Mouse (Mus musculus) layer of hippocampus, adult 9-10 months (tissue): Measurements from ENCODE around the gene Lrp6.
A peak's percentile ranks its signal among the peaks of the same experiment; 100 is the strongest.

Source experiments
- DNase-seq: peaks from one replicate; pipeline ENCODE4 v3.0.0; 2022; ENCODE audit warnings: low spot score

Lrp6 gene

DNA sequence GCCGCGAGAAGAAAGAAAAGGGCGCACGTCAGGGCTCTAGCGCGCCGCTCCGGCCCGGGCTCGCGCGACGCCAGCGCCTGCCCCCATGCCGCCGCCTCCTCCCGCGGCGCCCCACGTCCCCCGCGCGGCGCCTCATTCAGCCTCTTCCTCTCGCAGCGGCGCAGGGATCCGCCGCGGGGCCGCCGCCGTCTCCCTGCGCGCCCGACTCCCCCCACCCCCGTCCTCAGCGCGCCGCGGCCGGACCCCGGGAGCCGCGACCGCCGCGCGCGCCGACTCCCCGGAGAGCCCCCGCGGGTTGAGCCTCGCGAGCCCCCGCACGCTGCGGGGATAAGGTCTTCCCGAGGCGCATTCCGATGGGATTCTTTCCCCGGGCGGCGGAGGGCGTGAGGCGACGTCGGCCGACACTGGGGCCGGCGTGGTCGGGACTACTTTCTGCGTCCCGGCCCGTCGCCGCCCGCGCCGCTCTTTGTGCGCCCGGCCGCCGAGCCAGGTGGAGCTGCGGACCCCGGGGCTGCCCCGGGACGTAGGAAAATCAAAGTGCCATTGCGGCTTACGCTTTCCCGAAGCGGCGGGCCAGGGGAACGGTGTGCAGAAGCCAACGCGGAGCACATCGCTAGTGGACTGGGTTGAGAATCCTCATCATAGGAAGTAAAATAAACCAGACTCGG lies at the start of gene Lrp6:
Gene Lrp6 (minus strand): TSS at position 148 of the 668 bp plus-strand sequence.
- peak; percentile 32 for DNase-seq

DNA sequence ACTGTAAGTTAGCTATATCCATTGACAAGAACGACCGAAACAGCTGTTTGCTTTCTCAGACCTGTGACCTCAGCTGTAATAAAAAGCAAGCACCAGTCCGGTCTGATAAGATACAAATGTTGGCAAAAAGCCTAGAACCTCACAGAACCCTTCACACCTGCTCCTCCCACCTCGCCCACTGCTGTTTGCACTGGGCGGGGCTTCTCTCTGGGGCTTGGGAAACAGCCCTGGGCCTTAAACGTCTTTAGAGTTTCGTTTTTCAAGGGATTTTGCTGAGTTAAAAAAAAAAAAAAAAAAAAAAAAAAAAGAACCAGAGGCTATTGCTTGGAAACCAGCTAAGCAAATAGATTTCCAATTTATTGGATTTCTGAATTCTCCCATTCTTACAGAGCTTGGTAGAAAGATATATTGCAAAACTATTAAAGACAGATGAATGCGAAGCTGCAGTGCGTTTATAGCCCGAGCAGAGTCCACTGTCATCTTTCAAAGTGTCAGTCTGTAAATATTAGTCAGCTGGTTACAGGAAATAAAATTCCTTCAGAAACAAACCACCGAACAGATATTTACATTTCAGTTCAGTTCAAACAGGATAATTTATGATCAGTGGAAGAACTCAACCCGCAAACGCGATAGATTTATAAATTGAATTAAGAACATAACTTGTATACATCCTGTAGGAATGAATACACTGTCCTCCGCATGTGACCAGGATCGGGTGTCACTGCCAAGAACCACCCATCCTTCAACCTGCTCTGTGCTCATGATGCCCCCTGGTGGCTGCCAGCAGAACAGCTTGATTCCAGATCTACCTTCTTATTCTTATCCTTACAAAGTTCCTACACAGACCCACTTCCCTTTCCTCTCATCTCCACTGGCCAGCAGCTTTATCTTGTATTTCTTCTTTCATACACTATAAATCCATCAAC lies 48.2 kb upstream of the Lrp6 start:
- peak; percentile 83 for DNase-seq

DNA sequence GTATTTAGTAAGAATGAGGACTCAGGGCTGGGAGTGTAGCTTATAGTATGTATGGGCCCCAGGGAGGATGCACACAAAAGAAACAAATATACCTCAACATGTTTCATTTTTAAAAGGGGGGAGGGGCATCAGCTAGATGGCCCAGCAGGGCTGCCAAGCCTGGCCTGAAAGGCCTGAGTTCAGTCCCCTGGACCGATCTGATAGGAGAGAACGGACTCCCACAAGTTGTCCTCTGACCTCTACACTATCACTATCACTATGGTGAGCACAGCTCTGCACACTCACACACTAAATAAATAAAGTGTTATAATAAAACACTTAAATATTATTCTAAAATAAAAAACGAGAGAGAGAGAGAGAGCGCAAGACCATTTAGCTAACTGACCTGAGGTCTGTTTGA lies 47.6 kb upstream of the Lrp6 start:
- DNase-seq = no peak

DNA sequence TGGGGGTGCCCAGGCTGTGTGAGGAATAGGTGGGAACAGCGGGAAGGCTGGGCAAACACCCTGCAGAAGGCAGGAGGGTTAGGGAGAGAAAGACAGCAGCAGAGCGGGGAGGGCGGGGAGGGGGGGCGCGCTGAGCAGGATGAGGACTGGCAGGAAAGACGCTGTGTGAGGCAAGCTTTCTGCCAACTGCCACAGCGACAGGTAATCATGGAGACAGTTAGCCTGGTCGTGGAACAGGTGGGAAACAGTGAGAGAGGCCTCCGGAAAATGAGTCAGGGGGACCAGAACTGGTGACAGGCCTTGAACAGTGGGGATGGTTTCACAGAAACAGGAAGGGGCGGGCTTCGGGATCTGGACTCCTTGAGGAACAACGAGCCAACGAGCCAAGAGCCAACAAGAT lies 45.1 kb upstream of the Lrp6 start:
- no peak for DNase-seq

DNA sequence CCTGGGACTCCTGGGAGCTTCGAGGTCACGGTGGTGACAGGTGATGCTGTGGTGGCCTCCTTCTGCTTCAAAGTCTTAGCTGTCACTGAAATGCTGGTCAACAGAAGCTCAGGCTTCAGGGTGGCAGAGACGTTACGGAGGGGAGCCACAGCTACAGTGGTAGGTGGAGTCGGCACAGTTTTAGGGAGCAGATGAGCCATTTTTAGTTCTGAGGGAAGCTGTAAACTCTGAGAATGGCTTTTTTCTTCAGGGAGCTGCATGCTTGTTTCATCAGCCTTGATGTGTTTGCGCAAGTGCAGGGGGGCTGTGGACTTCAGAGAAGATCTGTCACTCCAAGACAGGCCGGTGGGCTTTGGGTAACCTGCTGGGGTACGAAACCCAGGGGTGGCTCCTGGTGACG lies 43.6 kb upstream of the Lrp6 start:
- no peak for DNase-seq

DNA sequence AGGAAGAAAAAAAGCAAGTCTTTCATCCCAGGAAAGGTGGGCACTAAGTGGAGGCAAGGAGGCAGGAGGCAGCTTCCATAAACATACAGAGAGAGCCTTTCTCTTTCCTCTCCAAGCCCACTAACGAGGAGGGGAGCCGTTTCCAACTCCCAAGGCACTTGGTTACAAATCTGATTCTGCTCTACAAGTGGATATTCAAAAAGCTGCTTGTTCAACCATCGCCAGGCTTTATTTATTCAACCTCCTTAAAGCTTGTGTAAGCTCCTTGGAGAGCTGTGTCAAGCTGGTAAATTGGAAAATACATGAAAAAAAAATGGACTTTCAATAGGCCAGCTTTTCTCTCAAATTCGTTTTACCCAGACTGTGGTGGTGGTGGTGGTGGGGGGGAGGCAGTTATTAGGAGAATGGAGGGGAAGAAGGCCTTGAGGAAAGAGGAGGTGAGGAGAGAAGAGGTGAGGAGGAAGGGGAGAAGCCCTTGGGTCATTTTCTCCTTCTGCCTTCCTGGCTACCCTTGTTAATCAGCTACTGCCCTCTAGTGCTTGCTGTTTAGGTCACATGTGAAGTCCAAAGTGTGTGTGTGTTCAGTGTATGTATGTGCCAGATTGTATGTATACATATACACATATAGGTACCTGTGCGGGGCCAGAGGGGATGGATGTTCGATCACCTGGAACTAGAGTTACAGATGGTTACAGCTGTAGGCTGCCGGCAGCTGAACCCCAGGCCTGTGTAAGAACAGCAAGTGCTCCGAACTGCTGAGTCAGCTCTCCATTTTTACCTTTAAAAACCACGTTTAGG lies 40.4 kb upstream of the Lrp6 start:
- DNase-seq = no peak

DNA sequence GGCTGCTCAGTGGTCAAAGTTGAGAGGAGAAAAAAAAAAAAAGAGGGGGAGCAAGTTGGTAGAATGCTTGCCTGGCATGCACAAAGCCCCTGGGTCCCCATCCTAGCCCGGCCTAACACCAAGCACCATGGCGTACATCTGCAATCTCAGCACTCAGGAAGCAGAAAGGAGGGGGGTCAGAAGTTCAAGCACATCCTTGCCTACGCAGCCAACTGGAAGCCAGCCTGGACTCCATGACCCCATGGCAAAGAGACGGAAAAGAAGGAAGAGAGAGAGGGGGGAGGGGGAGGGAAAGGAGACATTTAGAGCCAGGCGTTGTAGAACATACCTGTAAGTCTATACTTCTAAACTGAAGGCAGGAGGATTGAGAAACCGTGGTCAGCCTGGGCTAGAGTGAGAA lies 39.8 kb upstream of the Lrp6 start:
- no peak for DNase-seq

DNA sequence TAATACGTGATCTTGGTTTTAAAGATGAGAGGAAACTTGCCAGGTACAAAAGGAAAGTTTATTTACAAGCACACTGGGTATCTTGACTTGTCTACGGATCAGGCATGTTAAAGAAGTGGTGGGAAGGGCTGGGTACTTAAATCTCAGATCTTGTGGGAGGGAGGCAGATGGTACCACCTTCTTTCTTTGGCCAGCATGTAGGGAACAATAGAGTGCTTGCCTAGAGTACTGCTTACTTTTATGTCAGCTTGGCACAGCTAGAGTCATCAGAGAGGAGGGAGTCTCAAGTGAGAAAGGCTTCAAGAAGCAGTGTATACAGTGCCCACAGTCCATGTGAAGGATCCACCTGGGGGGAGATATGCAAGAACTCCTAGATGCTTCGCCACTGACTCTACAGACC lies 38.4 kb upstream of the Lrp6 start:
- DNase-seq = no peak

DNA sequence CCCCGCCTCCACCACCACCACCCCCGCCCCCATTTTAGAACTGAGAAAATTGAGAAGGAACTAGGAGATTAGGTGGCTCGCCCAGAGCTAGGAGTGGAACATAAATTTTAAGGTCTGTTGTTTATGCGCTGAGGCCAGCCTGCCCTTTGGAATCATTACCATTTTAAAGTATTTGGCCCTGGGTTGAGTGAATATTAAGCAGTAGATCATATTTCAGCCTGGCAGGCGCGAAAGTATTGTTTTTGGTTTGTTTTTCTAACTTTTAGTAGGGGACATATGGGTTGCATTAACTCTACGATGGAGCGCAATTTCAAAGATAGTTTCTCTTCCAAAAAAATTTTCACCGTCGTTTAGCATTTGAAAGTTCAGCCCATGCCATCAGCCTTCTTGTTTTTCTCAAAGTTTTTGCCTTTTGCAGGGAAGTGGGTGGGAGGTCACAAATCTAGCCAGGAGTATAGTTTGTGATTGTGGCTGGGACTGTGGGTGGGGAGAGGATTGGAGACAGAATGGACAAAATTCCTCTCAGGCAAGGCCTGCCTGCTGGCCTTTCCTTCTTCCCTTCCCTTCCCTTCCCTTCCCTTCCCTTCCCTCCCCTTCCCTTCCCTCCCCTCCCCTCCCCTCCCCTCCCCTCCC lies 35.7 kb upstream of the Lrp6 start:
- no peak for DNase-seq

DNA sequence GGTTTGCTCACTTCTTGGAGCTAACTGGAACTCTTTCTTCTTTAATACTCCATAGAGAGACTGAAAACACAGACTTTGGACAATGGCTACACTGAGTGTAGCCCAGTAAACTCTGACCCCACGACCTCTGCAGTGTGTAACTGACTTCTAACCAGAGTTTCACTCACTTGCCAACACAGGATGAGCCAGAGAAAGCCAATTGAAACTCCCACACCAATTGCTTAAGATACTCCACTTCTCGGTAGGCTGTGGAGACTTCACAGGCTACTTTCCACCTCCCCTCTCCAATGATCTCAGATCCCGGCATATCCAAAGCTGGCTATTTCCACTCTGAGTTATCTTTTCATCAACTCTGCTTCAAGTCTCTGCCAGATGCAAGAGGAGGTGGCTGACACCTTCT lies 35.0 kb upstream of the Lrp6 start:
- DNase-seq = no peak

DNA sequence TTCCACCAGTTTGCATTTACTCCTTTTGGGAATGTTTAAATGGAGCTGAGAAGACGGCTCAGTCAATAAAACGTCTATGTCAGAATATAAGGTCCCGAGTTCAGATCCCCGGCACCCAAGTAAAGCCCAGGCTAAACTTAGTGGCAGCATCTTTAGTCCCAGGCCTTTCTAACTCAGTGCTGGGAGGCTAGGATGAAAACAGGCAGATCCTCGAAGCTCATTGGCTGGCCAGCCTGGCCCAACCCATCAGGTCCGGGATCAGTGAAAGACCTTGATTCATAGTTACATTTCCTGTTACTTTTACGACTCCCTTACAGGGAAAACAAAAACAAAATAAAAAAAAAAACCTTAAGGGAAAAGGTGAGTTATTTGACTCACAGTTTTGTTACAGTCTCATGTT lies 34.4 kb upstream of the Lrp6 start:
- no peak for DNase-seq

DNA sequence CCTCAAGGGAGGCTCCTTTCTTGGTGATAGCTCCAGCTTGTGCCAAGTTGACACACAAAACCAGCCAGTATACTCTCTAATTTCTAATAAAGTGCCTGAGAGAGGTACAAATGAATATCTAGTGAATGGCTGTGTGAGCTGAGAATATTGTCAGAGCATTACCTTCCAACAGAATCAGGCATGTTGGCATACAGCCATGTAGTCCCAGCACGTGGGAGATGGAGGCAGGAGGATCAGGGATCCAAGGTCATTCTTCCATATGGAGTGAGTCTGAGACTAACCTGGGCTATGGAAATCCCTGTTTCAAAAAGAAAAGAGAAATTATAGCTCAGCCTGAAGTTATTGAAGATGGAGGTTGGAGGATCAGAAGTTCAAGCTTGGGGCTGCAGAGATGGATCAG lies 32.5 kb upstream of the Lrp6 start:
- DNase-seq = no peak

DNA sequence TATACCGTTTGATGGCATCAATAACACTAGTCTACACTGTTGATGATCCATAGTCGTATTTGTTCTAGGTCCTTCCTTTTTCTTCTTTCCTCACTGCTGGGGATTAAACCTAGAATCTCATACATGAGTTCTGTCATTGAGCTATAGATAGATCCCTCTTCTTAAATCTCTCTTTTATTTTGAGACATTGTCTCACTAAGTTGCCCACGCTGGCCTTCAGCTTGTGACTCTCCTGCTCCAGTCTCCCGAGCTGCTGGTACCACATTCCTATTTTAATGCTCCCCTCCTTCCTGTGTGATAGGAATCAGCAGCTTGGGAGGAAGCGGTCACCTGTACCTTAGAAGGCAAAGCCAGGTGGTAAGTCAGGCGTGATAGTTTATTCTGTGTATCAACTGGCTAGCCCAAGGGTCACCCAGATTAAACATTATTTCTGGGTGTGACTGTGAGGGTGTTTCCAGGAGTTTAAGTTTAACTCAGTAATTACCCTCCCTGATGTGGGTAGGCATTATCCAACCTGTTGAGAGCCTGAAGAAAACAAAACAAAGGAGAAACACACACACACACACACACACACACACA lies 31.0 kb upstream of the Lrp6 start:
- DNase-seq = no peak

DNA sequence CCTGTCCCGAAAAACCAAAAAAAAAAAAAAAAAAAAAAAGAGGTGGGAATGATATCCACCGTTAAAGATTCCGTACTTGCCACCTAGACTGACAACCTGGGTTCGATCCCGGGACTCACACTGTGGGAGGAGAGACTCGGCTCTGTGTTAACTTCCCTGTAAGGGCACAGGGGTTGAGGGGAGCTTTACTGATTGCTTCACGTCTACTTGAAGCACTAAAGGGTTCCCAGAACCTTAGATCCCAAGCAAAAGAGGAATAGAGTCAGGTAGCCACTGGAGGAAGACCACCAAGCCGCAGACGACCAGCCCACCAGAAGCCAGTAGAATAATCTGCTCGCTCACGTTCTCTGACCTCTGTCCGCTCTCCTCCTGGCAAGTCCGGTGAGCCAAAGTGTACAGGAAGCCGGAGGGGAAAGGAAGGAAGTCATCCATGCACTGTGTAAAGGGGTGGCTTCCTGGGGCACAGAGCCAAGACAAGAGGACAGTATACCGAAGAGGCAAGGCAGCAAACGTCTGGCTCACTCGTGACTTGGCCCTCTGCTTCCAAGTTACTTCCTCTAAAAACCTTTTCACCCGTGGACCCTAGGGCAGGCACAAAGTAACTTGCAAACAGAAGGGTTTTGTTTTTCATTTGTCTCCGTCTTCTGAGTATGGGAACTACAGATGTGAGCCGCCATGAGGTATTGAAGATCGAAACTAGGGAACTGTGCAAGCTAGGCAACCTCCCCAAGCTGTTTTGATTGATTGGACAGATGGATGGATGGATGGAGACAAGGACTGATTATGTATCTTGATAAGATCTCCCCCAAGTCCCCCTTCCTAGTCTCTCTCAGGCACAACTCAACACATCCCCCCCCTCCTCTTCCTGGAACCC lies 28.0 kb upstream of the Lrp6 start:
- DNase-seq = no peak

DNA sequence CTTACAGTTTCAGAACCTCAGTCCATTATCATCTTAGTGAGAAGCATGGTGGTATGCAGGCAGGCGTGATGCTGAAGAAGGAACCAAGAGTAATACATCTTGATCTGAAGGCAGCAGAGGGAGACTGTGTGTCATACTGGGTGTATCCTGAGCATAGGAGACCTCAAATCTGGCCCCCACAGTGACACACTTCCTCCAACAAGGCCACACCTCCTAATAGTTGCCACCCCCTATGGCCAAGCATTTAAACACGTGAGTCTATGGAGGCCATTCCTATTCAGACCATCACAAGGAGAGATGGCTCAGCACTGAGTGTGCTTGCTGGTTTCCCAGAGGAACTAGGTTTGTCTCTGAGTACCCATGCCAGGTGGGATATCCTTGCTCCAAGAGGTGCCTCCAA lies 24.8 kb upstream of the Lrp6 start:
- no peak for DNase-seq

DNA sequence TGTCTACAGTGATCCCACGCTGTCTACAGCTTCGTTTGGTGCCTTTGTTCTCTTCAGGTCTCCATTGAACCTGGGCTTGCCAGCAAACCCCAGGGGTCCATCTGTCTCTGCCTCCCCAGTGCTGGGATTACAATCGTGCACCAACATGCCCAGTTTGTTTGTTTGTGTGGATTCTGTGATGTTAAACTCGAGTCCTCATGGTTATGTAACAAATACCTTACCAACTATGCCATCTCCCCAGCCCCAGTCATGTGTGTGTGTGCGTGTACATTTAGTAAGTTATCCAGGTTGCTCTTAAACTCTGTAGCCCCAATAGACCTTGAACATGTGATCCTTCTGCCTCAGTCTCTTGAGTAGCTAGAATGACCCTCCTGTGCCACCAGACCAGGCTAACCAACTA lies 19.5 kb upstream of the Lrp6 start:
- DNase-seq = no peak

DNA sequence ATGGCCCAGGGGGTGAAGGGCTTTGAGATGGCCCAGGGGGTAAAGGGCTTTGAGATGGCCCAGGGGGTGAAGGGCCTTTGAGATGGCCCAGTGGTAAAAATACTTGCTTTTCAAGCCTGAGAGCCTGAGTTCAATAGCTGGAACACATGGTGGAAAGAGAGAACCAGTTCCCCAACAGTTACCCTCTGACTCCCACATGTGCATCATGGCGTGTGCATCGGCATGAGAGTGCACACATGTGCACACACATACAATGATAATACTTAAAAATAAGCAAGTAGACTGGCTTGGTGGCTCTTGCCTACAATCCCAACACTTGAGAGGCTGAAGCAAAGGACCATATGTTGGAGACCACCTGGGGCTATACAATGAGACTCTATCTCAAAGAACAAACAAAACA lies 17.9 kb upstream of the Lrp6 start:
- DNase-seq = no peak

DNA sequence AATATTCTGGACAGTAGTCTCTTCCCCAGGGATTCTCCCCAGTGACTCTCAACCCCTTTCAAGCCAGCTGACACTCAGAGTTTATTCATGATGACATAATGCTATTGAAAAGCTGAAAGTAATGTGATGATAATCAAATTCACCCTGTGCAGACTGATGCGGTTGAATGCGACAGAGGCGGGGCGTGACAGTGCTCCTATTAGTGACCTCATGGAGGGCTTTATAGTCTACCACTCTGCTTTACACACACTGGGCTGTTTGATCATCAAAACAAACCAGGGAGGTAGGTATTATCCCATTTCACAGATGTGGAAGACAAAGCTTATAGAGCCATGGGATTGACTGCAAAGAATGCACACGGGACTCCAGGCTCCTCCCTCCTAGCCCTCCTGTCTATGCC lies 15.3 kb upstream of the Lrp6 start:
- no peak for DNase-seq

DNA sequence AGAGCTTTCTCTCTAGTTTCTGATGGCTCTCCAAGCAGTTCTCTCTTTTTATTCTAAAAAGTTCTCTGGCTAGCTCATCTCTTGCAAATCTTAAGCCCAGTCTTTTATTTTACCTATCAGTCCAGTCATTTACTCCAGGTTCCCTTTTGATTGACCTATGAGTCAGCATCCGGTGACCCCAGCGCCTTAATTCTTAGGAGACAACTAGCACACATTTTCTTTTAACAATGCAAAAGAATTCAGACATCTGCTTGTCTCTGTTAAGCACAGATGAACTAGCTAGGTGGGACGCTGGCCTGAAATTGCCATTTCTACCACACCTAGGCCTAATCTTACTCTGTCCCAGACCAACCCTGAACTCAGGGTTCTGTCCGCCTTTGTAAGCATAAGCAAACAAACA lies 12.7 kb upstream of the Lrp6 start:
- DNase-seq = no peak

DNA sequence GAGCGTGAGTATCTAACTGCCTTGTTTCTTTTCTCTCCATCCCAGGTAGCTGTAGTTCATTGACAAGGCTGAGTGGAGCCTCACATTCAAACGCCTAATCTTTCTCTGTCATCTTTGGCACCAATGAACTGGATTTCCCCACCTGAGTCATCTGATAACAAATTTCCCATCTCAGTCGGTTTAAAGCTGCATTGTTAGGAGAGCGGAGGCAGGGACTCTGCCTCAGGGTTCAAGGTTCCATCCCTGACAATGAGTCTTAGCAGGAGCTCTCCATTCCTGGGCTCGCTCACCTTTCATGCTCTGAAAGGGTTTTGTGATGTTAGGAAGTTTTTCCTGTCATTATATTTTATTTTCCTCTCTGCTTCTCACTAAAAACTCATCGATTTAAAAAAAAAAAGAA lies 11.3 kb upstream of the Lrp6 start:
- DNase-seq = no peak

DNA sequence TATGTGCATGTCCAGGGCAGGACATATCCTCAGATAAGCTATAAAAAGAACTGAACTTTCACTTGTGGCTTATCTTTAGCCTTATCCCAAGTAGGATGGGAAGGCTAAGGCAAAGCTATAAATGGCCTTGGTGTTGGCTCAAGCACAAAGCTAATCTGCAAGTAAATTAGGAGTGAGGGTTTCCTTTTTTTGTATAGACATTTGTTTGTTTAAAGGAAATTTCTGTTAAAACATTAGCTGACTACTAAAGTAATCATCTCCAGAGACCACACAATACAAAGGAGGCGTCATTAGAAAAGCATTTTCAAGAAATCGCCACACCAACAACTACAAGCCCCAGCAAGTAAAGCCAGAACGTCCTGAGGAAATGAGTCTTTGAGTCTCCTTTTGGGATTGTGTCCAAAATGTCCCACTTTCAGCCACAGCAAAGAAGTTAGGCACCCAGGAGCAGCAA lies 8.6 kb upstream of the Lrp6 start:
- DNase-seq = no peak
